In the genomic region with DNA sequence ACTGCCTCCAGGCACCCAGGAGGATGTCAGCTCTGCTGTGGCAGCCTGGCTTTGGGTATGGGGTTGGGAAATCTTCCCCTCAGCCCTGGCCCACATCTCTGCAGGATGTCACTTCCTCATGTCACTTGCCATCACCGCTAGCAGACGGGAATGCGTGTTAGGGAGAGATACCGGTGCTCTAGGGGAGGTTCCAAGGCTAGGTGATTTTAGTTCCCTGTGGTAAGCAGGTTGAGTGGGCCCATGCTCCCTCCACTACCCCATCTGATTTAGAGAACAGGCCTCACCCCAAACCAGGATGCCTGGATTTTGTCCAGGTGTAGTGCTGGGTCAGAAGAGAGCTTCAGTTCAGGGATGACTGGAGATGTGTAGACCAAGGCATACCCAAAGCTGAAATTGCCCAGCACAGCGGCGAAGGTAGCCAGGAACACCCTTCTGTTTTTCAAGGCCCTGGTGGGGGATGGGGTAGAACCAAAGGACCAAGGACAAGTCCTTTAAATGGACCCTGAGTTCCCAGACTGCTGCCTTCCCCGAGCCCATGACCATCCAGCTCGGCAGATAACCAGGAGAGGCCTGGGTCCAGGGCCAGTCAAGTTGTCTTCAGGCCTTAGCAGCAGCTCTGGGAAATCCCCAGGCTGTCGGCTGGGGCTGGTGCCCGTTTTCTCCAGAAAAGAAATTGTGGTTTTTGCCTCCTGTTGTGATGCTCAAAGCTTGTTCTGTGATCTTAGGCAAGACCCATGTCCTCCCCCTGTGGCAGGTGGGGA, we compare ENCODE assay signal across 9 mouse cellular contexts. TPM values are rescaled to one million over a fixed set of nuclear protein-coding genes. Genes with fewer than 3 reads are reported as not detected.
DNase-seq lines count a peak whose midpoint lies in the region; ATAC-seq and TF ChIP-seq lines count a peak whose summit lies in the region.
"Had no signal": no experiment of that assay in that cellular context is flagged by ENCODE, and none has a peak within 500 bp of the region (broad histone marks: within the 10 kb centered on the region; RNA-seq: fewer than 3 reads in every experiment).

No protein-coding gene starts in this region.

- peak; percentile 27 for ATAC-seq in common myeloid progenitor, adult 5-6 weeks (replicated peaks; ENCODE audit: low read depth, poor library complexity, severe bottlenecking)
- no peak for ATAC-seq in hindbrain, postnatal 0 days
- ATAC-seq in midbrain, postnatal 0 days (ENCODE audit: low FRiP score): 0 out of 2 replicates have a peak, but pooled peaks have one; percentile 0
- no peak for ATAC-seq in megakaryocyte-erythroid progenitor cell, adult 5-6 weeks (replicated peaks; ENCODE audit: low FRiP score, low TSS enrichment, poor library complexity, severe bottlenecking)

- peak overlapping the region; percentile 42 for H3K9ac ChIP-seq in hindbrain, postnatal 0 days (replicated peaks; ENCODE audit: low read length)
- peak overlapping the region; percentile 62 for H3K9ac ChIP-seq in midbrain, postnatal 0 days (replicated peaks; ENCODE audit: low read length, poor library complexity, severe bottlenecking)

- TF ChIP-seq CTCF in hindbrain, postnatal 0 days (IDR thresholded peaks at IDR 0.05; ENCODE audit: low read depth): no peak
- no peak for TF ChIP-seq CTCF in midbrain, postnatal 0 days (IDR thresholded peaks at IDR 0.05)

- H3K4me2 ChIP-seq in hindbrain, postnatal 0 days (ENCODE audit: low read depth, low read length): peak overlapping the region; percentile 58
- peak overlapping the region; percentile 64 for H3K4me2 ChIP-seq in midbrain, postnatal 0 days (ENCODE audit: low read depth, low read length, poor library complexity, severe bottlenecking)

- H3K9me3 ChIP-seq in hindbrain, postnatal 0 days (ENCODE audit: low read length): no peaks in the 10 kb centered on the region
- H3K9me3 ChIP-seq in midbrain, postnatal 0 days (ENCODE audit: low read length): no peaks in the 10 kb centered on the region

- peak overlapping the region; percentile 34 for H3K4me3 ChIP-seq in hindbrain, postnatal 0 days (ENCODE audit: low read length)
- peak overlapping the region; percentile 42 for H3K4me3 ChIP-seq in midbrain, postnatal 0 days (ENCODE audit: low read depth, low read length)

- peak overlapping the region; percentile 71 for H3K27ac ChIP-seq in hindbrain, postnatal 0 days
- peak overlapping the region; percentile 68 for H3K27ac ChIP-seq in midbrain, postnatal 0 days (ENCODE audit: low read depth, low read length)

- H3K4me1 ChIP-seq in hindbrain, postnatal 0 days (ENCODE audit: insufficient read depth, low read length): peaks cover 12% of the 10 kb centered on the region
- H3K4me1 ChIP-seq in midbrain, postnatal 0 days (ENCODE audit: insufficient read depth, low read length): peaks cover 13% of the 10 kb centered on the region; the same call in 1 of the 2 replicates

- peak; percentile 60 for DNase-seq in cerebellum, adult 11-12 months
- no peak for DNase-seq in cerebellum, postnatal 4 days (ENCODE audit: low spot score in 2 of 2)
- DNase-seq in hindbrain, postnatal 0 days (ENCODE audit: low spot score): no peak
- no peak for DNase-seq in midbrain, postnatal 0 days (ENCODE audit: low spot score)
- DNase-seq in frontal cortex, adult 2 months (ENCODE audit: extremely low spot score in 1 of 2, low spot score in 1 of 2): no peak
- DNase-seq in thymus, postnatal 36 days: no peak

- H3K27me3 ChIP-seq in hindbrain, postnatal 0 days (ENCODE audit: insufficient read depth, low read length): no peaks in the 10 kb centered on the region
- H3K27me3 ChIP-seq in midbrain, postnatal 0 days (ENCODE audit: insufficient read depth, low read length): no peaks in the 10 kb centered on the region

- 60% methylated on average over 10 of the region's 10 CpGs for WGBS in hindbrain, postnatal 0 days
- WGBS in midbrain, postnatal 0 days: 71% methylated on average over 10 of the region's 10 CpGs

- H3K36me3 ChIP-seq in hindbrain, postnatal 0 days (ENCODE audit: insufficient read depth, low read length): no peaks in the 10 kb centered on the region
- H3K36me3 ChIP-seq in midbrain, postnatal 0 days (ENCODE audit: insufficient read depth, low read length): 0 out of 2 replicates have a peak, but pooled peaks cover 3% of the 10 kb centered on the region

RNA-seq across cellular contexts. Expression of gene Slc2a6, which starts 0.8 kb away (rescaled TPM):
- total RNA-seq in common myeloid progenitor, adult 5-6 weeks (2017): 2.5 and 5.7 TPM in 2 replicates
- 29.2 and 30.9 TPM in 2 replicates for total RNA-seq in hindbrain, postnatal 0 days (2014; rRNA removed)
- 16.7 and 19.2 TPM in 2 replicates for polyA plus RNA-seq in hindbrain, postnatal 0 days (2015; fragmentation: Nextera tagmentation; extraction: Ambion mirVana)
- total RNA-seq in midbrain, postnatal 0 days (2014; rRNA removed): 23.8 and 31.8 TPM in 2 replicates
- 14.4 and 14.8 TPM in 2 replicates for polyA plus RNA-seq in midbrain, postnatal 0 days (2015; fragmentation: Nextera tagmentation; extraction: Ambion mirVana)
- 35.2 and 39.0 TPM in 2 replicates for polyA plus RNA-seq in frontal cortex, adult 2 months (2012; rRNA removed)
- total RNA-seq in megakaryocyte-erythroid progenitor cell, adult 5-6 weeks (2014; fragmentation: Nextera tagmentation): 0.62 TPM in 1 of 2 replicates, not detected in the other
- total RNA-seq in megakaryocyte-erythroid progenitor cell, adult 5-6 weeks (2017): 0.05 and 1.0 TPM in 2 replicates

RNA-seq across cellular contexts. Expression of gene Cacfd1, which starts 17.3 kb away (rescaled TPM):
- 5.9 and 8.3 TPM in 2 replicates for total RNA-seq in common myeloid progenitor, adult 5-6 weeks (2017)
- 50.1 and 50.4 TPM in 2 replicates for total RNA-seq in hindbrain, postnatal 0 days (2014; rRNA removed)
- 89.1 and 90.6 TPM in 2 replicates for polyA plus RNA-seq in hindbrain, postnatal 0 days (2015; fragmentation: Nextera tagmentation; extraction: Ambion mirVana)
- 52.8 and 63.0 TPM in 2 replicates for total RNA-seq in midbrain, postnatal 0 days (2014; rRNA removed)
- 97.1 and 98.8 TPM in 2 replicates for polyA plus RNA-seq in midbrain, postnatal 0 days (2015; fragmentation: Nextera tagmentation; extraction: Ambion mirVana)
- polyA plus RNA-seq in frontal cortex, adult 2 months (2012; rRNA removed): 63.3 and 64.0 TPM in 2 replicates
- 28.2 and 29.2 TPM in 2 replicates for total RNA-seq in megakaryocyte-erythroid progenitor cell, adult 5-6 weeks (2014; fragmentation: Nextera tagmentation)
- total RNA-seq in megakaryocyte-erythroid progenitor cell, adult 5-6 weeks (2017): 5.5 and 14.6 TPM in 2 replicates

RNA-seq across cellular contexts. Expression of gene Mymk, which starts 44.9 kb away (rescaled TPM):
- total RNA-seq in common myeloid progenitor, adult 5-6 weeks (2017): not detected in 2 replicates
- not detected in 2 replicates for total RNA-seq in hindbrain, postnatal 0 days (2014; rRNA removed)
- polyA plus RNA-seq in hindbrain, postnatal 0 days (2015; fragmentation: Nextera tagmentation; extraction: Ambion mirVana): 0.19 and 0.30 TPM in 2 replicates
- 0.16 TPM in 1 of 2 replicates, not detected in the other for total RNA-seq in midbrain, postnatal 0 days (2014; rRNA removed)
- 0.15 TPM in 1 of 2 replicates, not detected in the other for polyA plus RNA-seq in midbrain, postnatal 0 days (2015; fragmentation: Nextera tagmentation; extraction: Ambion mirVana)
- polyA plus RNA-seq in frontal cortex, adult 2 months (2012; rRNA removed): 0.65 and 0.74 TPM in 2 replicates
- total RNA-seq in megakaryocyte-erythroid progenitor cell, adult 5-6 weeks (2014; fragmentation: Nextera tagmentation): not detected in 2 replicates
- total RNA-seq in megakaryocyte-erythroid progenitor cell, adult 5-6 weeks (2017): not detected in 2 replicates
- total RNA-seq: adrenal gland, postnatal 36 days had no signal

RNA-seq across cellular contexts. Expression of gene Adamtsl2, which starts 52.1 kb away (rescaled TPM):
- not detected in 2 replicates for total RNA-seq in common myeloid progenitor, adult 5-6 weeks (2017)
- total RNA-seq in hindbrain, postnatal 0 days (2014; rRNA removed): 8.7 and 9.9 TPM in 2 replicates
- 4.4 and 5.3 TPM in 2 replicates for polyA plus RNA-seq in hindbrain, postnatal 0 days (2015; fragmentation: Nextera tagmentation; extraction: Ambion mirVana)
- 14.3 and 17.0 TPM in 2 replicates for total RNA-seq in midbrain, postnatal 0 days (2014; rRNA removed)
- 7.3 and 9.3 TPM in 2 replicates for polyA plus RNA-seq in midbrain, postnatal 0 days (2015; fragmentation: Nextera tagmentation; extraction: Ambion mirVana)
- polyA plus RNA-seq in frontal cortex, adult 2 months (2012; rRNA removed): 34.9 and 42.6 TPM in 2 replicates
- total RNA-seq in megakaryocyte-erythroid progenitor cell, adult 5-6 weeks (2014; fragmentation: Nextera tagmentation): 1.2 TPM in 1 of 2 replicates, not detected in the other
- not detected in 2 replicates for total RNA-seq in megakaryocyte-erythroid progenitor cell, adult 5-6 weeks (2017)

RNA-seq across cellular contexts. Expression of gene Adamts13, which starts 53.8 kb away (rescaled TPM):
- total RNA-seq in common myeloid progenitor, adult 5-6 weeks (2017): not detected in 2 replicates
- total RNA-seq in hindbrain, postnatal 0 days (2014; rRNA removed): not detected in 2 replicates
- polyA plus RNA-seq in hindbrain, postnatal 0 days (2015; fragmentation: Nextera tagmentation; extraction: Ambion mirVana): not detected in 2 replicates
- 0.38 TPM in 1 of 2 replicates, not detected in the other for total RNA-seq in midbrain, postnatal 0 days (2014; rRNA removed)
- 0.31 TPM in 1 of 2 replicates, not detected in the other for polyA plus RNA-seq in midbrain, postnatal 0 days (2015; fragmentation: Nextera tagmentation; extraction: Ambion mirVana)
- 3.5 TPM in 2 replicates for polyA plus RNA-seq in frontal cortex, adult 2 months (2012; rRNA removed)
- 2.3 TPM in 1 of 2 replicates, not detected in the other for total RNA-seq in megakaryocyte-erythroid progenitor cell, adult 5-6 weeks (2014; fragmentation: Nextera tagmentation)
- not detected in 2 replicates for total RNA-seq in megakaryocyte-erythroid progenitor cell, adult 5-6 weeks (2017)
- total RNA-seq: adrenal gland, postnatal 36 days had no signal

Comparison
In these comparisons a context has a peak if more than half of its experiments do, and no peak if none do; other contexts are left out.
1. ATAC-seq: peak in common myeloid progenitor, adult 5-6 weeks (single experiment) and midbrain, postnatal 0 days (single experiment); none in hindbrain, postnatal 0 days (single experiment) and megakaryocyte-erythroid progenitor cell, adult 5-6 weeks (single experiment).